Comparison of ENCODE assay signal across 8 mouse cellular contexts in the genomic region with DNA sequence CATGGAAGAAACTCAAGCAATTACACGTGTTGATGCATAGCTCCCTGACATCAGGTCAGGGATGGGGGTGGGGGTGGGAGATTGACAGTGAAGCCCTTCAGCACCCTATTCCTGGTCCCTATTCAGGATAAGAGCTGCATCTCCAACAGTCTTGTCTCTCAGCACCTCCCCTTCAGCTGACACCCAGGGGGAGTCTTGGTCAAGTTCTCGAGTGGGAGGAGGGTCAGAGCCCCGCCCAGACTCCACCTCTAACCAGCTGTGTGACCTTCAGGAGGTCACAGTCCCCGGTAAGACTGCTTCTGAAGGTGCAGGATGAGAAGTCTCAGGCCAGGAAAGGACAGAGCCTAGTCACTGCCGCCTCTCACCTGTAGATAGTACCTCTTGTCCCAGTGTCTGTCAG. TPM values are rescaled to one million over a fixed set of nuclear protein-coding genes. Genes with fewer than 3 reads are reported as not detected.
DNase-seq lines count a peak whose midpoint lies in the region; ATAC-seq and TF ChIP-seq lines count a peak whose summit lies in the region.

No protein-coding gene starts in this region.

- WGBS in cerebellum, adult 2 months = 24% methylated on average over 5 of the region's 5 CpGs
- 29% methylated on average over 5 of the region's 5 CpGs for WGBS in embryonic facial prominence, embryonic 13.5 days
- WGBS in hindbrain, embryonic 14.5 days = 30% methylated on average over 5 of the region's 5 CpGs
- WGBS in liver, embryonic 11.5 days = 25% methylated on average over 5 of the region's 5 CpGs

- TF ChIP-seq POLR2A in cerebellum, adult 2 months (IDR thresholded peaks at IDR 0.05; ENCODE audit: borderline replicate concordance, insufficient read depth, low read length) = no peak

- peak overlapping the region; percentile 8 for H3K27ac ChIP-seq in cerebellum, adult 2 months (ENCODE audit: insufficient read depth, low read length)
- H3K27ac ChIP-seq in embryonic facial prominence, embryonic 13.5 days = no peak overlapping the region
- H3K27ac ChIP-seq in hindbrain, embryonic 14.5 days = no peak overlapping the region
- H3K27ac ChIP-seq in liver, embryonic 11.5 days (ENCODE audit: low read depth, low read length) = peak overlapping the region; percentile 17; the same call in 1 of the 2 replicates

- no peak for ATAC-seq in embryonic facial prominence, embryonic 13.5 days (ENCODE audit: insufficient number of reproducible peaks, insufficient read depth, low FRiP score, low TSS enrichment, low read depth)
- ATAC-seq in hindbrain, embryonic 14.5 days (ENCODE audit: low FRiP score) = no peak
- ATAC-seq in liver, embryonic 11.5 days (replicated peaks; ENCODE audit: low FRiP score) = no peak

- no peak overlapping the region for H3K9ac ChIP-seq in embryonic facial prominence, embryonic 13.5 days
- peak overlapping the region; percentile 82 for H3K9ac ChIP-seq in hindbrain, embryonic 14.5 days
- no peak overlapping the region for H3K9ac ChIP-seq in liver, embryonic 11.5 days (ENCODE audit: low read depth, low read length)

- peak overlapping the region; percentile 75 for H3K4me3 ChIP-seq in cerebellum, adult 2 months (replicated peaks; ENCODE audit: insufficient read depth, low read depth, low read length)
- H3K4me3 ChIP-seq in embryonic facial prominence, embryonic 13.5 days = peak overlapping the region; percentile 76
- H3K4me3 ChIP-seq in hindbrain, embryonic 14.5 days (replicated peaks; ENCODE audit: low read length) = peak overlapping the region; percentile 66
- H3K4me3 ChIP-seq in liver, embryonic 11.5 days (ENCODE audit: low read depth, low read length) = peak overlapping the region; percentile 48; the same call in 1 of the 2 replicates

- no peaks in the 10 kb centered on the region for H3K9me3 ChIP-seq in embryonic facial prominence, embryonic 13.5 days
- H3K9me3 ChIP-seq in hindbrain, embryonic 14.5 days (ENCODE audit: control insufficient read depth, low read length) = no peaks in the 10 kb centered on the region
- H3K9me3 ChIP-seq in liver, embryonic 11.5 days (ENCODE audit: control insufficient read depth, low read length) = no peaks in the 10 kb centered on the region

- TF ChIP-seq CTCF in cerebellum, adult 2 months (IDR thresholded peaks at IDR 0.05; ENCODE audit: borderline replicate concordance, insufficient read depth, low read depth, low read length) = no peak

- H3K4me1 ChIP-seq in cerebellum, adult 2 months (ENCODE audit: control insufficient read depth, insufficient read depth, low read length) = peaks cover 27% of the 10 kb centered on the region
- peaks cover 51% of the 10 kb centered on the region for H3K4me1 ChIP-seq in embryonic facial prominence, embryonic 13.5 days
- H3K4me1 ChIP-seq in hindbrain, embryonic 14.5 days (replicated peaks; ENCODE audit: control insufficient read depth, insufficient read depth, low read length) = peaks cover 18% of the 10 kb centered on the region
- H3K4me1 ChIP-seq in liver, embryonic 11.5 days (replicated peaks; ENCODE audit: control insufficient read depth, insufficient read depth, low read length) = peaks cover 66% of the 10 kb centered on the region

- no peaks in the 10 kb centered on the region for H3K27me3 ChIP-seq in cerebellum, adult 2 months (ENCODE audit: control insufficient read depth, insufficient read depth, low read length)
- H3K27me3 ChIP-seq in embryonic facial prominence, embryonic 13.5 days = no peaks in the 10 kb centered on the region
- H3K27me3 ChIP-seq in hindbrain, embryonic 14.5 days (ENCODE audit: control insufficient read depth, insufficient read depth, low read length) = no peaks in the 10 kb centered on the region
- H3K27me3 ChIP-seq in liver, embryonic 11.5 days (replicated peaks; ENCODE audit: control insufficient read depth, insufficient read depth, low read length) = no peaks in the 10 kb centered on the region

- H3K36me3 ChIP-seq in embryonic facial prominence, embryonic 13.5 days = no peaks in the 10 kb centered on the region
- no peaks in the 10 kb centered on the region for H3K36me3 ChIP-seq in hindbrain, embryonic 14.5 days (replicated peaks; ENCODE audit: control insufficient read depth, insufficient read depth)
- H3K36me3 ChIP-seq in liver, embryonic 11.5 days (ENCODE audit: control insufficient read depth, insufficient read depth, low read length) = no peaks in the 10 kb centered on the region

- DNase-seq in cerebellum, adult 2 months = peak in 1 of 2 experiments; percentile 47
- no peak for DNase-seq in cerebellum, postnatal 10 days
- DNase-seq in hindbrain, embryonic 14.5 days (ENCODE audit: low spot score) = no peak
- no peak for DNase-seq in liver, embryonic 11.5 days (ENCODE audit: low spot score)
- peak; percentile 22 for DNase-seq in thymus, postnatal 0 days (ENCODE audit: low spot score)
- no peak for DNase-seq in gastrocnemius, postnatal 4 days (ENCODE audit: low spot score in 2 of 2)
- no peak for DNase-seq in frontal cortex, adult 2 months (ENCODE audit: extremely low spot score in 1 of 2, low spot score in 1 of 2)

- peak overlapping the region; percentile 95 for H3K4me2 ChIP-seq in embryonic facial prominence, embryonic 13.5 days
- peak overlapping the region; percentile 60 for H3K4me2 ChIP-seq in hindbrain, embryonic 14.5 days (replicated peaks)
- H3K4me2 ChIP-seq in liver, embryonic 11.5 days = peak overlapping the region; percentile 75

RNA-seq across cellular contexts. Expression of gene Hk1, which starts 41.1 kb away (rescaled TPM):
- 206 and 213 TPM in 2 replicates for polyA plus RNA-seq in cerebellum, adult 2 months (2012; rRNA removed)
- polyA plus RNA-seq in embryonic facial prominence, embryonic 13.5 days (2015; fragmentation: Nextera tagmentation; extraction: Ambion mirVana) = 32.9 and 38.9 TPM in 2 replicates
- 89.9 and 105 TPM in 2 replicates for polyA plus RNA-seq in hindbrain, embryonic 14.5 days (2014; fragmentation: Nextera tagmentation; extraction: Ambion mirVana)
- polyA plus RNA-seq in liver, embryonic 11.5 days (2014; fragmentation: Nextera tagmentation; extraction: Ambion mirVana) = 123 and 141 TPM in 2 replicates
- polyA plus RNA-seq in thymus, postnatal 0 days (2015; fragmentation: Nextera tagmentation; extraction: Ambion mirVana) = 37.2 and 37.4 TPM in 2 replicates
- 10 to 100 TPM; 26.1 to 27.2 TPM for total RNA-seq in gastrocnemius, postnatal 4 days (2021)
- 206 and 220 TPM in 2 replicates for polyA plus RNA-seq in frontal cortex, adult 2 months (2012; rRNA removed)

Comparison
In these comparisons a context has a peak if more than half of its experiments do, and no peak if none do; other contexts are left out.
1. H3K27ac ChIP-seq: peak in cerebellum, adult 2 months (single experiment) and liver, embryonic 11.5 days (single experiment); none in embryonic facial prominence, embryonic 13.5 days (single experiment) and hindbrain, embryonic 14.5 days (single experiment).
2. Peak in every context shown above with its lines, with median percentiles within 50 percentile points of each other: H3K4me3 ChIP-seq and H3K4me2 ChIP-seq.